Mouse (Mus musculus) induced T-regulatory cell, adult 2 months (primary cell): ENCODE results near the gene Nap1l1.

Experiments
- DNase-seq: peaks from one replicate; pipeline ENCODE4 v3.0.0-alpha.2; 2012; ENCODE audit warnings: low read depth

Gene Nap1l1

GRCm38 (mm10) chr10:111515071-111516010, 42.3 kb downstream of the Nap1l1 start:
- DNase-seq = no peak

GRCm38 (mm10) chr10:111516172-111516588, 43.2 kb downstream of the Nap1l1 start:
- peak; percentile 84 for DNase-seq

GRCm38 (mm10) chr10:111516804-111517436, 43.9 kb downstream of the Nap1l1 start:
- peak; percentile 74 for DNase-seq

- no peak for DNase-seq
Measured at GRCm38 (mm10) chr10:111518350-111518749, 45.3 kb downstream of the Nap1l1 start.

- DNase-seq = no peak
Measured at GRCm38 (mm10) chr10:111519620-111520370, 46.8 kb downstream of the Nap1l1 start.

GRCm38 (mm10) chr10:111520621-111521020, 47.6 kb downstream of the Nap1l1 start:
- no peak for DNase-seq

GRCm38 (mm10) chr10:111521636-111522035, 48.6 kb downstream of the Nap1l1 start:
- no peak for DNase-seq

- DNase-seq = no peak
Measured at GRCm38 (mm10) chr10:111522230-111522629, 49.2 kb downstream of the Nap1l1 start.

GRCm38 (mm10) chr10:111523894-111524293, 50.9 kb downstream of the Nap1l1 start:
- no peak for DNase-seq

GRCm38 (mm10) chr10:111527057-111527456, 54.0 kb downstream of the Nap1l1 start:
- no peak for DNase-seq

- DNase-seq = no peak
Measured at GRCm38 (mm10) chr10:111527613-111528012, 54.6 kb downstream of the Nap1l1 start.

- no peak for DNase-seq
Measured at GRCm38 (mm10) chr10:111528283-111528682, 55.3 kb downstream of the Nap1l1 start.

GRCm38 (mm10) chr10:111530398-111530797, 57.4 kb downstream of the Nap1l1 start:
- DNase-seq = no peak

GRCm38 (mm10) chr10:111534691-111535090, 61.7 kb downstream of the Nap1l1 start:
- DNase-seq = no peak

- DNase-seq = no peak
Measured at GRCm38 (mm10) chr10:111537410-111537809, 64.4 kb downstream of the Nap1l1 start.

GRCm38 (mm10) chr10:111539724-111540324, 66.8 kb downstream of the Nap1l1 start:
- DNase-seq = peak; percentile 30

- DNase-seq = no peak
Measured at GRCm38 (mm10) chr10:111540678-111541077, 67.7 kb downstream of the Nap1l1 start.

- DNase-seq = no peak
Measured at GRCm38 (mm10) chr10:111543106-111543505, 70.1 kb downstream of the Nap1l1 start.

GRCm38 (mm10) chr10:111543781-111544260, 70.8 kb downstream of the Nap1l1 start:
- DNase-seq = peak; percentile 32

- DNase-seq = no peak
Measured at GRCm38 (mm10) chr10:111544311-111544710, 71.3 kb downstream of the Nap1l1 start.

GRCm38 (mm10) chr10:111545648-111546047, 72.6 kb downstream of the Nap1l1 start:
- no peak for DNase-seq
